Mouse (Mus musculus): ENCODE results near the gene Nanos3.

Nanos3 gene

DNA sequence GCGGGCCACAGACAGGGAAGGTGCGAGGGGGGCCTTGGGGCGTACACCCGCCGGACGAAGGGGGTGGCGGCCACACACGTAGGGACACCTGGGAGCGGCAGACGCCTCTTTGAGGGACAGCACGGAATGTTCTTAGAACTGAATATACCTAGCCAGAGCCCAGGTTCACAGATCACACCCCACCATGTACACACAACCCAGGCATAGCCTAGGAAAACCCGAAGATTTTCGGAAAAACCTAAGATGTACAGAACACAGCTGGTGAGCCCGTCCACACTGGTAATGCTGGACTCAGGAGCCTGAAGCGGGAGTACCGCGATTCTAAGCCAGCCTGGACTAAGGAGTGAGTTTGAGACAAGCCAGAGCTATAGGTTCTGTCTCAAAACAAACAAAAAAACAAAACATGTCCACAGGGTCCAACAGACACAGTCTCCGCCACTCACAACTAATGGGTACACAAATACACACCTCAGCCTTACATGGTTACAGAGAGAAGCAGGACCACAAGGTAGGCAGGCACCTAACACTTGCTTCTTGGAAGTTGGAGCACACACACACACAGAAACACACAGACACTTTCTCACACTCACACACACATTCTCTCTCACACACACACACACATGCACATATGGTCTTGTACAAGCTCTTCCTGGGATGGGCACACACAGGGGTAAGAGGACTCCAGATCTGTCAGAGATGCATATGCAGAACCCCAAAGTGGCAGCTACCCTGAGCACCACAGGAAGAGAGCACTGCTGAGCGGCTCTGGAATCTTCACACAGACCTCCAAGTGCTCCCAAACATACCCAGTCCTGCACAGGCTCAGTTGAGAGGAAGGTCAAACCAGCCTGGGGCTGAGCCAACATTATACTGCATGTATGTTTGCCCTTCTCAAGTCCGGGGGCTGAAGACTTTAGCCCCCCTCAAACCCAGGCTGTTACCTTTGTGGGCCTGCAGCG is 653 bp downstream of the Nanos3 start:
- no peak for DNase-seq (ENCODE audit: low spot score in 2 of 2)

DNA sequence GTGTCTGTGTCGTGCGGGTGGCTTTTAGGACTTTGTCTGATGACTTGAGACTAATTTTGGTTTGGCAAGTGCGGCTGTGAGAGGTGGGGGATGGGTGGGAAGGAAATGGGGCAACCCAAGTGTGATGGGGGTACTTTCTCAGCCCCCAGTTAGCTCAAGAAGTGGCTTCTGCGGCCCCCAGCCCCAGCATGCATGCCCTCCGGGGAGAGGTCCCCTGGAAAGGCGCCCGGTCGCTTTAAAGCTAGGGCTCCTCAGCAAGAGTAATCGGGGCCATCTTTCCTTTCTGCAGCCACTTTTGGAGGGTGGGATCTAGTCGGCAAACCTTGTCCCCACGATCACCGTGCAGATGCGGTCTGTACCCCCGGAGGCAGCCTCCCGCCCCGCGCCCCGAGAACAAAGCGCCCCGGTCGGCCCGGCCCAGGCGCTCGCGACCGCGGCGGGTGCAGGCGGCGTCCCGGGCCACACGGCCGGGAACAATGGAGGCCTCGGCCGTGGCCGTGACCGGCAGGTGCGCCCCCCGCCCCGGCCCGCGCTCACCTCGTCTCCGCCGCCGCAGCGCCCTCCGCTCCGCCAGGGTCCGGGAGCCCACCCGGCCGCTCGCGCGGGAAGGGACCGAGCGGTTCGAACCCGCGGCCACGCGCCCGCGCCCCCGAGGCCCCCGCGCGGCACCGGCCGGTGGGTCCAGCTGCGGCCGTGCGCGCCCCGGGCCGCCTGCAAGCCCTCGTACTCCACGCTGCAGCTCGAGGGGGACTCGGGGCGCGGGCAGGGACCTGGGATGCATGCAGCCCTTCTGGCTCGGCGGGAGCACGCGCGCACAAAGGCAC is 1.5 kb downstream of the Nanos3 start:
- DNase-seq (ENCODE audit: low spot score in 2 of 2) = peak; percentile 26 to 43

DNA sequence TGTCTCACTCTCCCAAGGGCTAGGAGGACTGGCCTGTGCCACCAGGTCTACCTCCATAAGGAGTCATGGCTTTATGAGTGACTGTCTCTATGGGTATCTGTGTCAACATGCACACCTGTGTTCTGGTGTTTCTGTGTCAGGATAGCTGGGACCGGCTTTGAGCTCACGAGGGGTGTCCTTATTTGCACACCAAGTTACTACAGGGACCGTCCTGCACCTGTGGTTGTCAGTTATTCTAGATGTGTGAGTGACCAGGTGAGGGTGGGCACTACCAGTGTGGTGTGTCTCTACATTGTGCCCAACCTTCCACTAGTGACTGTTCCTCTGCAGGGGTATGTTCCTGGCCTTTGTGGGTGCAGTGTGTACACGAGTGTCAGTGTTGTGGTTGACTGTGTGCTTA is 2.2 kb downstream of the Nanos3 start:
- DNase-seq (ENCODE audit: low spot score in 2 of 2) = no peak

DNA sequence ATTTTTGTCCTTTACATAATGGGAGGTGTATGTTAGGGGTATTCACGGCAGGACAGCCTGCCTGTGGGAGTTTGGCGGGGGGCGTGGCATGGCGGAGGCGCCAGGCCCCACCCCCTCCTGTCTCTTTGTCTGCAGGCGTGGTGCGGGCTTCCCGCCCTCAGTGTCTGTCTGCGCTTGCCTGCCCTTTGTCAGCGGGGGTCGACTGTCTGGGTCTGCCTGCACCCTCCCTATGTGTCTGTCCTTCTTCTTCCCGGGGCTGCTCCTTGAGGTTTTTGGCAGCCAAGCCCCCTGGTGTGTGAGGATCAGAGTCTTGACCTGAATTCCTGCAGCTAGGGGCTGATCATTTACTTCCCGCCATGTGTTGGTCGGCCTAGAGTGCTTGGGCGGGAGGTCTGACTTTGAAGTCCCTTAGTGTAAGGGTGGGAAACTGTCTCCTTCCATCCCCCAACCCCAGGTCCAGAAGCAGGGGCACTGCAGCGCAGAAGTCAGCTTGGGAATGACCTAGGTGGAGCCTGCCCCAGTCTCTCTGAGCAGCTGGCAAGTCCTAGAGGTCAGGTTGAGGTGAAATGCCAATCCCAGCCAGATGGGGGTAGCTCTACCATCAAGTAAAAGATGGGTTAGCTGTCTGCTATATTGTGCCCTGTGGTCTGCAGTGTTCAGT is 4.4 kb downstream of the Nanos3 start:
- DNase-seq (ENCODE audit: low spot score in 2 of 2) = peak in 1 of 2 experiments; percentile 50

DNA sequence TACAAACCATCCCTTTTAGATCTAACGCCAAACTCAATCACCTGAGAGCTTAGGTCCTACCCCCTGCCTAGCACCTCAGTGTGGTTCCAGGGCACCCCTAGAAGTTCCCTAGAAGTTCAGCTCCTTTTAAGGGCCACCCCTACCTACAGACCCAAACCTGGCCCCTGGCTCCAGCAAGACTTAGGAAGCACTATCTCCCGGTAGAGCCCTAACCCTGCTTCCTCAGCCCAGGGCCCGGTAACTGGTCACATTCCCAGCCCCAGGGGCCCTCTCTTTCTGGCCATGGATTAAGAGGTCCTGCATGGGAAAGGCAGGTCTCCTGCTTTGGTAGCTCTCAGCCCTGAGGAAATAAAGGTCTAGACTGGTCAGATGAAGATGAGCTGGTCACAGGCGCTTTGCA is 5.1 kb downstream of the Nanos3 start:
- DNase-seq (ENCODE audit: low spot score in 2 of 2) = no peak

DNA sequence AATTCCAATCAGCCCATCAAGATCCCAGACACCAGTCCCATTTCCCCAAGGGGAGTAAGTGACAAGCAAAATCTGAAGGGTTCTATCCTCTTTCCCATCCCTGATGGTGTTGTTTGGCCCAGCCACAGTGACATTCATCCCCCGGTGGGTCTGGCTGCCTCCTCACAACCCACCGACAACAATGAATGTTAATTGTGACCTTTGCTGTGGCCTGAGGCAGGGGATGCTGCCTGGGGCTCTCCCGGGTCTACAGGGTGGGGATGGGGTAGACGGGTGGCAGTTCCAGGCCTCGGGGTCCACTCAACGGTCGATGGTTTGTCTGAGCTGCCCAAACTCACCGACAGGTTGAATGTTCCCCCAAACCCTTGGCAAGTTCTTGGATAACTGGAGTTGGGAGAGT is 6.4 kb downstream of the Nanos3 start:
- DNase-seq (ENCODE audit: low spot score in 2 of 2) = no peak

DNA sequence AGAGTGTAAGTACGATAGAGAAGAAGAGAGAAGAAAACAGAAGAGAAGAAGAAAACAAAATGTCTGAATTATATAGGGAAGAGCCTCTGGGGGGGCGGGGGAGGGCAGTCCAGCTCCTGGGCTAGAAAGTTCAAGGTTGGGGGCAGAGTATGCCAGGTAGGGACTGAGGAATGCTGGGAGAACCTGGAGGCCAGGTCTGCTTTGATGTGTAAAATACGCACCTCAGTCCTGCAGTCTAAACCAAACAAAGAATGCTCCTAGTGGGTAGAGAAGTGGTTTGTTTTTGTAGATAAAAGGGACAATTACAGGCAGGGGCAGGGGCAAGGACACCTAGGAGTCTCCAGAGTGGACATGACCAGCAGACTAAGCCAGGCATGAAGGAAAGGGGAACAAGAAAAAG is 7.6 kb downstream of the Nanos3 start:
- DNase-seq (ENCODE audit: low spot score in 2 of 2) = no peak

DNA sequence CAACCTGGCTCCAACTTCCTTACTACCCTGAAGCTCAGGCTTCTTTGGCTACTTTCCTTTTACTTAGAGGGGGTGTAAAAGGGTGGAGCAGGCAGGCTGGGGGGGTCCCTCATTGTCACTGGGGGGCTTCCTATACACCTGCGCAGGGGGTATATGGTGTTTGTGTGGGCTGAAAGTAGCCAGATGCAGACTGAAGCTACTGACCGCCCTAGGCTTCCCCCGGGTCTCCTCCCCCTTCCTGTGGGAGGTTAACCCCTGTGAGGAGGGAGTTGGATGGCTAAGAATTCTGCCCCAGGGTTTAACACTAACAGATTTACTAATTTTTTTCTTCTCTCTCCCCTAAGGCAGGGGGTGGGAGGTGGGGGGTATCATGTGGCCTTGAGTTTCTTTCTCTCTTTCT is 8.5 kb downstream of the Nanos3 start:
- DNase-seq (ENCODE audit: low spot score in 2 of 2) = no peak

DNA sequence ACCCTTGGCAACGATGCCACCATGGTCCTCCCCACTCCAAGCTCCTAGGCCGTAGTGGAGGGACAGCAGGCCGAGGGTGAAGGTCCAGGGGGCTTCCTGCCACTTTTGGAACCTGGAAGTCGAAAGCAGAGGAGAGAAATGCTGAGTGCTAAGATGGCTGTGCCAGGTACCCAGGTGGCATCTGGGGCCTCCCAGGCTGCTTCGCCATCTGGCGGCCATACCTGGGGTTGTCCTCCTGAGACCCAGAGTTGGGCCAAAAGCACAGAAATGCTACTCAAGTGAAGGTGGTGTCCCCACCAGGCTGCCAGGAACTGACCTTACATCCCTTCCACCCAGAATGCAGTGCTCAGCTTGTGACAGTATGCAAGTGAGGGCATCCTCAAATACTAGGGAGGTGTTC is 11.2 kb downstream of the Nanos3 start:
- DNase-seq (ENCODE audit: low spot score in 2 of 2) = peak in 1 of 2 experiments; percentile 46

DNA sequence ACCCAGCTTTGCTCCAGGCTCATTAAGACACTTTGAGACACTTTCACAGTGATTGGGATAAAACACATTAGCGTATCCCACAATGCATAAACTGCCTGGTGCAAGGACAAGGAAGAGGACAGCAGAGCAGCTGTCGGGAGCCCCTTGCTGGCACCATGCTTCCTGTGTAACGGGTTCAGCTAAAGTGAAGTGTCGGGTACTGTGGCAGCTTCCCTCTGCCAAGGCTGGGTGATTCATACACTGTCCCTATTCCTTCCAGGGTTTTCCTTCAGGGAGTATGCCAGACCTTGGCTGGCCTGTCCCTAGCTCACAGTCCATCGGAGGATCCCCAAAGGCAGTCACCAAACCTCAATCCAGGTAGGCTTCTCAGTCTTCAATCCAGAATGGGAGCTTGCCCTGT is 14.9 kb downstream of the Nanos3 start:
- no peak for DNase-seq (ENCODE audit: low spot score in 2 of 2)

DNA sequence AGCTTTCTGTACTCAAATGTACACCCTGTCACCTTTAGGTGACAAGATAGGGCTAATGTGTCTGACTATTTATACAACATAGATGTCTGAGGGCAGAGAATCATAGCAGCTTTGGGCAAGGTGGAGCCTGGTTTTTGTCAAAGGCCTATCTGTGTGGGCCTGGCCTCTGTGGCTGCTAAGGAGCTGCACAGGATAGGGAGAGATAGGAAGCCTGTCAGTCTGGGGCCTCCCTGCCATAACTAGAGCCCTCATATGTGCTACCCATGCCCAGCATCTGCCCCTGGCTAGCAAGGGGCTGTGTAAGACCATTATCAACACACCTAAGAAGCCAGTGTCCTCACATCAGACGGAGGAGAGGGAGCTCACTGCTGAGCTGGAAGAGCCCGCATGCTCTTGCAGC is 17.3 kb downstream of the Nanos3 start:
- DNase-seq (ENCODE audit: low spot score in 2 of 2) = no peak

DNA sequence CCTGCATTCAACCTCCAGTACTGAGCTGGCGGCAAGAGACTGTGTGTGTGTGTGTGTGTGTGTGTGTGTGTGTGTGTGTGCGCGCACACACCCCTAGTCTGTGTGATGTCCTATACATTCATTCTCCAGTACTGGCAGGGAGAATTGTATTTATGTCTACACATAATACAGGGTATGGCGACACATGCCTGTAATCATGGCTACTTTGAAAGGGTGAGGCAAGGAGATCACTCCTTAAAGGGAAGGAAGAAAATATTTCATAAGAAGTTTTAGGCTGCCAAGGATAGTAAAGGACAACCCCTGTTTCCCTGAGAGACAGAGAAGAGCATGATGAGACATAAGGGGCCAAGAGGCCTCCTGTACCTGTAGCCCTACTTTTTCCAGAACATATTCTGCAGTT is 27.4 kb downstream of the Nanos3 start:
- DNase-seq (ENCODE audit: low spot score in 2 of 2) = no peak

DNA sequence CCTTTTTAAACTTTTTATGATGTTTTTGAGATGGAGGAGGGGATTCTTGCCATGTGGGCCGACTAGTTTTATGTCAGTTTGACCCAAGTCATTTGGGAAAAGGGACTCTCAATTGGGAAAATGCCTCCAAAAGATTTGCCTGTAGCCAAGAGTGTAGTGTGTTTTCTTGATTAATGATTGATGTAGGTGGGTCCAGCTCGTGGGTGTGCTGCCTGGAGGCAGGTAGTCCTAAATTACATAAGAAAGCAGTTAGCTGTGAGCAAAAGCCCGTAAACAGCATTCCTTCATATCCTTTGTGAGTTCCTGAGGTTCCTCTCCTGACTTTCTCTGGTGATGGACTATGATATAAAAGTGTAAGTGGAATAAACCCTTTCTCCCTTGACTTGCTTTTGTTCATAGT is 35.8 kb downstream of the Nanos3 start:
- no peak for DNase-seq (ENCODE audit: low spot score in 2 of 2)

DNA sequence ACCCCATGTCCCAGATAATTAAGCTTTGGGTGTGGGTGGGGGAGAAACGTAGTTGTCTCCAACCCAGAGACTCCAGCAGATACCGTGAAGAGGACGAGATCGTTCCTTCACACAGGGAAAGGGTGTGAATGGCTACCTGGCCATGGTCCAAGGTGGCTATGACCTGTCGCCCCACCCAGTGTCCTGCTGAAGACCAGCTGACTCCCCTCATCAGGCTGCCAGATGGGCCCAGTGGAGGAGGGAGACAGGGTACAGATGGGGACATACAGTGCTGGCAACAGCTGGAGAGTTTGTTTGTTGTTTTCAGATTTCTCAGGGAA is 36.5 kb downstream of the Nanos3 start:
- no peak for DNase-seq (ENCODE audit: low spot score in 2 of 2)

DNA sequence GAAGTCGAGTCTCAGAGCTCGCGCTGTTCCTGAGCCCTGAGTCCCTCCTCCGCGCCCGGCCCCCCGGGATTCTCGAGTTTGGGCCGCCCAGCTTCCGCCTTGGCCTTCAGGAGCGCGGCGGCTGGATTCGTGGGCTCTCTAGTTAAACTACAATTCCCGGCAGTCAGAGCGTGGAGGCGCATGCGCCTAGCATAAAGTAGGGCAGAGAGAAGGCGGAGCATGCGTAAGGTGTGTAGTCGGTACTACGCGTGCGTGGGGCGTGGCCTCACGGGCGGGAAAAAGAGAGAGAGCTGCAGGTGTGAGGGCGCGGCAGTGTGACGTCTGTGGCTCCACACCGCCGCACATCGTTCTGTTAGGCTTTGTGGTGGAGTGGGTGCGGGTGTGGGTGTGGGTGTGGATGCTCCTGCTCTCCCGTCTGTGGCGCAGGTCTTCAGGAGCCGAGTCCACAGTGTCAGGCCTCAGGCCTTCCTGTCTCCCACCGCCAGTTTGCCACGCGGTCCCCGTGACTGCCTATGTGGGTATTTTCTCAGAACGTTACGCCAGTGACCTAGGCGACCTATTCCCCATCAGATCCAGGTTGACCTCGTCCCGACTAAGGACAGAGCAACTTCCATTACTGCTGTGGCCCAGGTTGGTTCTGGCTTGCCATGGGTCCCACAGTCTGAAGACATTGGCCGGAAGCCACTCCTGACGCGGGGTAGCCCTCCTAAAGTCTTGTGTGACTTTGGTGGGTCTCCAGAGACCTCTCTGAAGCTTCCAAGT is 37.1 kb downstream of the Nanos3 start, which contains the start of the genes Cc2d1a and 4930432K21Rik:
Gene Cc2d1a, minus strand, starts transcription at position 168 of the 762 bp plus-strand sequence.
Gene 4930432K21Rik, plus strand, starts transcription at position 257 of the 762 bp plus-strand sequence.
- DNase-seq (ENCODE audit: low spot score in 2 of 2) = peak; percentile 77 to 92

DNA sequence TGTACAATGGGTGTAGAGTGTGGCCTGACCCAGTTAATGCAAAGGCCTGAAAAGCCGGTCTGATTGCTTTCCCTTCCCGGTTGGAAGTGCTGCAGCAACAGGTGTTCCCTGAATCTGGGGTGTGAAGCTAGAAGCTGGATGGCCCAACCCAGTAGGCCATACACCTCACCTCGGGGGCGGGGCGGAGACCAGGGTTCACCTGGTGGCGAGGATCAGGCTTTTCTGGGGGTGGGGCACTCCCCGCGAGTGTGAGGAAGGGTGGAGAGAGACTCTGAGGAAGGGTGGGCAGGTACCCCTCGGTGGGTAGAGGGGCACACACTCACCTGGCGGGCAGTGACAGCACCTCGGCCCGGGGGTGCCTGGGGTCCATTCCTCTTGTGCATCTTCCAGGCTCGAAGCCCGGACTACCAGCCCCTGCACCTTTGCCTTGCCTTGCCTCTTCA is 37.7 kb downstream of the Nanos3 start:
- DNase-seq (ENCODE audit: low spot score in 2 of 2) = no peak

DNA sequence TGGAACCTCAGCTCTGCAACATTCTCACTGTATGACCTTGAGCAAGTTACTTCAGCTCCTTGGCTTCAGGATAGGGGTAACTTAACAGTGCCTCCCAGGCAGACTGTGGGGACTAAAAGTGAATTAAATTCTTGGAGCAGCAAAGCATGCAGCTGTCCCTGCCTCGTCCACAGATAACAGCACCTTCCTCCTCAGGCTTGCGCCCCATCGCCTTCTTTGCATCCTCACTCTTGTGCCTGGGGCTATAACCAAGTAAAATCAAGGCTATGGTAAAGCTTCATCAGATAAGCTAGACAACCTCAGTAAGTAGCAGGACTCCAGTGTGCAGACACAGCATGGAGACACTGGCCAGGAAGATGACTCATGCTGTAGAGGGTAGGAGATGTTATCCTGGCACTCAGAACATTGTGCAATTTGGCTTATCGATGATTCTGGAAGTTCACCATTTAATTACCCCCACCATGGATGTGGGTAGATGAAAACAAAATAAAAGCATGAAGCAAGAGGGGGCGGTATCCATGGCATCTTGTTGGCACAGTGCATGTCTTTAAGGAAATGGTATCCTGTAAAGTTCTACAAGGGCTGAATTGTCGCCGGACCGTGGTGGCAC is 40.3 kb downstream of the Nanos3 start:
- no peak for DNase-seq (ENCODE audit: low spot score in 2 of 2)

DNA sequence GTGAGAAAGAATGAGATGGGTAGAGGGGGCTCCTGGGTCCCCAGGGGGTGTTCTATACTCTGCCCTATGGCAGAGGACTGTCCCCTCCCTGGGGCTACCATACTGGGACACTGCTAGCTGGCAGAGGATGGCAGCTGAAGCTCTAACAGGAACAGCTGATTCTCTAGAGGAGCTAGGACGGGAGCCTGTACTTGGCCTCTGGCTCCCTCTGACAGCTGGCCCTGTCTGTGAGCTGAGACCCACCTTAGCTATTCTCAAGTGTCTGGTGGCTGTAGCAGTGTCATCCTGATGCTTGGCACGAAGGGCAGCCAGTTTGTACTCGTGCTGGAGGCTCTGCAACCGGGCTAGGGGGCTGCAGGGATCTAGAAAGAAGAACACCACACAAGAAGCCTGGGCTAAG is 44.2 kb downstream of the Nanos3 start:
- no peak for DNase-seq (ENCODE audit: low spot score in 2 of 2)

DNA sequence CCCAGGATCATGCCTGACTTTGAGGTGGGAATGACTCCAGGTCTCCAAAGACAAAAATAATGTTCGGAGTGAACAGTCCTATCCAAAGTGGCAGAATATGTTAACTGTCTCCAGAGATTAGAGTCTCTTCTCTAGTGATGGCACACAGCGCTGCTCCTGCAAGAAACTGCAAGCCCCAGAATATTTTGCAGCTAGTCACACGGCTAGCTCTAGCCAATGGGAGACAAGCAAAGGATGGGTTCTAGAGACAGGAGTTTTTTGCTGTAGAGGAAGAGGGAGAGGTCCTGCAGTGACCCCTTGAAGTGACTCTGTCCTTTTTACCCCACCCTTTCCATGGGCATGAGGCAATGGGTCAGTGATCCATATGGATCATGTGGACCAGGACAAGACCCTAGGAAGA is 47.2 kb downstream of the Nanos3 start:
- no peak for DNase-seq (ENCODE audit: low spot score in 2 of 2)

DNA sequence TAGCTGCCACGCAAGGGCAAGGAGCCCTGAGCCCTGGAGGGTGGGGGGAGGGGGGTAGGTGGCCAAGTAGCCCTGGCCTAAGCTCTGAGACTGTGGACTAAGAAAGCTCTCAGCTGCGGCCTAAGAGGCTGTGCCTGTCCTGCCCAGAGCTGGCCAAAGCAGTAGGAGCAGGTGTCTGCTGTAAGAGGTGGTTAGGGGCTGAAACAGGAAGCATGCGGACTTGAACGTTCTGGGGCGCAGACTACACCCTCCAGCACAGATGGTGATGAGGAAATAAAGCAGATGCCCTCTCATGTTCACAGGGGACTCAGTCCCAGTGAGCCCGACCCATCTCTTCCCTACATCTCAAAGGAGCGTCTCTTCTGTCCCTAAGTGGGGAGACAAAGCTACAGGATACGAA is 52.8 kb downstream of the Nanos3 start:
- DNase-seq (ENCODE audit: low spot score in 2 of 2) = no peak

DNA sequence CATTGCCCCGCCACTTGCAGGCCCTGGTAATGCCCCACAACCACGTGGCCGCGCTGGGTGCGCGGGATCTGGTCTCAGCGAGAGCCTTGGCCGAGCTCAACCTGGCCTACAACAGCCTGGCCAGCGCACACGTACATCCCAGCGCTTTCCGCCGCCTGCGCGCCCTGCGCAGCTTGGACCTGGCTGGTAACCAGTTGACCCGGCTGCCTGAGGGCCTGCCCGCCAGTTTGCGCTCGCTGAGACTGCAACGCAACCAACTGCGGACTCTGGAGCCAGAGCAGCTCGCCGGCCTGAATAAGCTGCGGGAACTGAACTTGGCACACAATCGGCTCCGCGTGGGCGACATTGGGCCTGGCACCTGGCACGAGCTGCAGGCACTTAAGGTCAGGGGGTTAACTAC is 54.2 kb downstream of the Nanos3 start:
- DNase-seq (ENCODE audit: low spot score in 2 of 2) = no peak

Data from spleen, postnatal 10 days (tissue).